Mouse (Mus musculus) neural tube, embryonic 13.5 days (tissue): ENCODE data around the gene Klhl41. TPM values are rescaled to one million over a fixed set of nuclear protein-coding genes. Genes with fewer than 3 reads are reported as not detected.
"Not testable (repeated sequence)": the region's sequence is repeated elsewhere in the genome, so short reads cannot be mapped to it uniquely, and the experiment has no call there.

Experiments
- ATAC-seq: fragments of 200-750 bp; cut with Nextera tagmentation; 2 replicates; pipeline ENCODE4 v1.8.0; 2017; ENCODE audit warnings: low read depth, mild to moderate bottlenecking, moderate TSS enrichment, moderate library complexity
- H3K27ac ChIP-seq: fragments of 300-500 bp; sonication (generic); replicated peaks from 2 replicates; pipeline ENCODE4 v1.5.1; 2015; ENCODE audit warnings: moderate library complexity, mild to moderate bottlenecking, inconsistent platforms
- H3K27me3 ChIP-seq: fragments of 300-500 bp; sonication (generic); 2 replicates; pipeline ENCODE4 v1.6.1; 2015; ENCODE audit warnings: mild to moderate bottlenecking, inconsistent platforms
- H3K36me3 ChIP-seq: fragments of 300-500 bp; sonication (generic); 2 replicates; pipeline ENCODE4 v1.6.1; 2015; ENCODE audit warnings: mild to moderate bottlenecking, inconsistent platforms
- H3K4me1 ChIP-seq: fragments of 300-500 bp; sonication (generic); replicated peaks from 2 replicates; pipeline ENCODE4 v1.6.1; 2015; ENCODE audit warnings: inconsistent platforms
- H3K4me2 ChIP-seq: fragments of 300-500 bp; sonication (generic); 2 replicates; pipeline ENCODE4 v1.6.1; 2015; ENCODE audit warnings: inconsistent platforms, mild to moderate bottlenecking, moderate library complexity
- H3K4me3 ChIP-seq: fragments of 300-500 bp; sonication (generic); 2 replicates; pipeline ENCODE4 v1.5.1; 2015; ENCODE audit warnings: mild to moderate bottlenecking, inconsistent platforms
- H3K9ac ChIP-seq: fragments of 300-500 bp; sonication (generic); 2 replicates; pipeline ENCODE4 v1.6.1; 2015; ENCODE audit warnings: moderate library complexity, mild to moderate bottlenecking, inconsistent platforms
- H3K9me3 ChIP-seq: fragments of 300-500 bp; sonication (generic); 2 replicates; pipeline ENCODE4 v1.6.1; 2016; ENCODE audit warnings: inconsistent platforms
- WGBS: fragments of 180-500 bp; shearing (Covaris S2); methylation state at CpG from one replicate; pipeline ENCODE4 v1.1.7; 2015; 5-methylcytosine and 5-hydroxymethylcytosine counted together
- polyA plus RNA-seq: library from polyadenylated mRNA; unstranded; fragments of >200 nt; fragmentation: Nextera tagmentation; extraction: Ambion mirVana; gene quantifications from 2 replicates; pipeline ENCODE4 v1.2.1, GENCODE M21; 2015

Klhl41 gene
- 0.99 and 3.6 TPM in 2 replicates for polyA plus RNA-seq

DNA sequence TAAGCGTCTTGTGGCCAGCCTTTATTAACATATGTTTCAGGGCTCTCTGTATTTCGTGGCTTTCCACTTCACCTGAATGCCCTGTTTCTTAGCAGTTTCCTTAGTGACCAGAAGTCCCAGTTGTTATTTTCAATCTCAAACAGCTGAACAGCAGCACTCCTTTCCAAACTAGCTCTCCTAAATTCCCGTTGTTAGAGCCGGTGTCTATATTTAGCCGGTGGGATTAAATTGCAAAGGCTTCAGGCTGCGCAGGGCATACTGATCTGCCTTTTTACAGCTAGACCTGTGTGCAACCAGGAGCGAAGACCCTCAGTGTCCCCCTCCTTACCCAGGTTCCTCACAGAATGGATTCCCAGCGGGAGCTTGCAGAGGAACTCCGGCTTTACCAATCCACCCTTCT is at the start of gene Klhl41:
TSS of gene Klhl41 (plus strand) at position 268 of the 400 bp plus-strand sequence.
- no peaks in the 10 kb centered on the region for H3K9me3 ChIP-seq
- WGBS: 86% methylated on average over 9 of the region's 9 CpGs
- H3K36me3 ChIP-seq: peaks cover 22% of the 10 kb centered on the region
- no peak for ATAC-seq
- no peak within 1 kb of the TSS for H3K9ac ChIP-seq
- no peaks in the 10 kb centered on the region for H3K27me3 ChIP-seq
- H3K27ac ChIP-seq: no peak within 1 kb of the TSS
- no peak within 1 kb of the TSS for H3K4me2 ChIP-seq
- no peaks in the 10 kb centered on the region for H3K4me1 ChIP-seq
- H3K4me3 ChIP-seq: no peak within 1 kb of the TSS

DNA sequence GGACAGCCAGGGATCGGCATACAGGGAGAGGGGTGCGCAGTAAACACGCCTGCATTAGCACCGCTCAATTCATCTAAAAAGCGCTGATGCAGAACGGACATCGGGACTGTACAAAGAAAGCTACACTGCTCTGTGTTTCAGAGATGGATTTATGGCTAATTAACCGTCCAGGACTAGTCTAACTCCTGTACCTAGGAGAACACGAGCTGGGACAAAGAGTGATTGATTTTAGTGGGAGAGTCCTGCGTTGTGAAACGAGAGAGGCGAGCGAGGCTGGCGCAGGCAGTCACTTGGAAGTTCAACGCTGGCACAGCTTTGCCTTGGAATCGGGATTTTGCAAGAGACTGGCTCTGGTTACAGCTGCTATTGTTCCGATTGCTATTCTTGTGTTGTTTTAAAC is 40.7 kb upstream of the Klhl41 start:
- peaks cover 2% of the 10 kb centered on the region; the same call in 1 of the 2 replicates for H3K27me3 ChIP-seq
- 24% methylated on average over 17 of the region's 17 CpGs for WGBS
- ATAC-seq: peak; percentile 73
- H3K4me1 ChIP-seq: no peaks in the 10 kb centered on the region
- H3K27ac ChIP-seq: no peak overlapping the region
- H3K36me3 ChIP-seq: no peaks in the 10 kb centered on the region
- H3K4me3 ChIP-seq: peak overlapping the region; percentile 18
- no peaks in the 10 kb centered on the region for H3K9me3 ChIP-seq
- peak overlapping the region; percentile 57 for H3K9ac ChIP-seq
- H3K4me2 ChIP-seq: peak overlapping the region; percentile 47

DNA sequence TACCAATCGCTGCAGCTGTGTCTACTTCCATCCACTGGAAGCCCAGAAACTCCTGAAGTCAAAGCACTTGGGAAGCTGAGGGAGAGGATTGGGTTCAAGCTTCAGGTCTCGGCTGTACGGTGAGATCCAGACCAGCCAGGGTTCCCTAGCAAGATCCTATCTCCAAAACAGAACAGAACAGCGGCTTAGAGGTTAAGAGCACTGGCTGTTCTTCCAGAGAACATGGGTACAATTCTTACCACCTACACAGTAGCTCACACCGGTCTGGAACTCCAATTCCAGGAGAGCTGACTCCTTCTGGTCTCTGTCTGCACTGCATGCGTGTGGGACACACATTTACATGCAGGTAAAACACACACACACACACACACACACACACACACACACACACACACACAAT is 40.0 kb upstream of the Klhl41 start:
- Histone ChIP-seq H3K27ac (no peak overlapping the region), H3K9ac (0 out of 2 replicates have a peak overlapping the region, but pooled peaks have one; percentile 57), H3K9me3 (no peaks in the 10 kb centered on the region), H3K4me1 (no peaks in the 10 kb centered on the region), H3K4me3 (no peak overlapping the region), H3K4me2 (no peak overlapping the region), H3K27me3 (peaks cover 3% of the 10 kb centered on the region; the same call in 1 of the 2 replicates), H3K36me3 (no peaks in the 10 kb centered on the region)
- no peak for ATAC-seq
- WGBS: 89% methylated on average over 6 of the region's 6 CpGs

DNA sequence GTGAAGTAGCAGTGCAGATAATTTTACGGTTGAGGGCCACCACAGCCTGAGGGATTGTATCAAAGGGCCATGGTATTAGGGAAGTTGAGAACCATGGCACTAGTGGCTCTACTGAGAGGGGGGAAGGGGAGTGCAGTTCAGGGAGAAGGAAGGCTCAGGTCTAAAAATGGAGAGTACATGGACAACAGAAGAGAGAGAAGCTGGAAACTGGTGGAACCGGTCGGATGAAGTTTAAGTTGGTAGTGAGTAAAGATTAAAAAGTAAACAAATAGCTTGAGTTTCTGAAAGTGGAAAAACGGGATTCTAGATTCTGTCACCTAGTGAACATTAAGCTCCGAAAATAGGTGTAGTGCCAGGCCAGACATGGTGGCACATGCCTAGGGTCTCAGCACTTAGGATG is 39.1 kb upstream of the Klhl41 start:
- WGBS: 95% methylated on average over 5 of the region's 5 CpGs
- no peak overlapping the region for H3K4me2 ChIP-seq
- peaks cover 3% of the 10 kb centered on the region; the same call in 1 of the 2 replicates for H3K27me3 ChIP-seq
- no peaks in the 10 kb centered on the region for H3K36me3 ChIP-seq
- no peak for ATAC-seq
- H3K9me3 ChIP-seq: no peaks in the 10 kb centered on the region
- H3K27ac ChIP-seq: no peak overlapping the region
- H3K9ac ChIP-seq: no peak overlapping the region
- no peak overlapping the region for H3K4me3 ChIP-seq
- H3K4me1 ChIP-seq: no peaks in the 10 kb centered on the region; the same call in 1 of the 2 replicates

DNA sequence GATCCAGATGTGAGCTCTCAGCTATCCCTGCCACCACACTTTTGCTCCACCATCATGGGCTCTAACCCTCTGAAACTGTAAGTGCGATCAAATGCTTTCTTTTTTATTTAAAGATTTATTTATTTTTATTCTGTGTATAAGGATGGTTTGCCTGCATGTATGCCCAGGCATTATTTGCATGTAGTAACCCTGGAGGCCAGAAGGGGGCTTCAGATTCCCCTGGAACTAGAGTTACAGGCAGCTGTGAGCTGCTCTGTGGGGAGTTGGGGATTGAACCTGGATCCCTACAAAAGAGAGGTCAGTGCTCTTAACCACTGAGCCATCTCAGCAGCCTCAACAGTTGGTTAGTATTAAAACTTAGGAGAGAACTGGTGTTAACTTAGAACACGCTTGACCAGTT is 38.5 kb upstream of the Klhl41 start:
- H3K27me3 ChIP-seq: peaks cover 3% of the 10 kb centered on the region; the same call in 1 of the 2 replicates
- 92% methylated on average over 2 of the region's 2 CpGs for WGBS
- no peak for ATAC-seq
- H3K4me3 ChIP-seq: no peak overlapping the region
- no peak overlapping the region for H3K9ac ChIP-seq
- H3K4me1 ChIP-seq: no peaks in the 10 kb centered on the region; the same call in 1 of the 2 replicates
- H3K9me3 ChIP-seq: no peaks in the 10 kb centered on the region
- no peaks in the 10 kb centered on the region for H3K36me3 ChIP-seq
- no peak overlapping the region for H3K4me2 ChIP-seq
- H3K27ac ChIP-seq: no peak overlapping the region

- 12% methylated on average over 11 of the region's 11 CpGs for WGBS
These were observed 34.7 kb upstream of the Klhl41 start for GRCm38 (mm10) chr2:69635064-69635701.

DNA sequence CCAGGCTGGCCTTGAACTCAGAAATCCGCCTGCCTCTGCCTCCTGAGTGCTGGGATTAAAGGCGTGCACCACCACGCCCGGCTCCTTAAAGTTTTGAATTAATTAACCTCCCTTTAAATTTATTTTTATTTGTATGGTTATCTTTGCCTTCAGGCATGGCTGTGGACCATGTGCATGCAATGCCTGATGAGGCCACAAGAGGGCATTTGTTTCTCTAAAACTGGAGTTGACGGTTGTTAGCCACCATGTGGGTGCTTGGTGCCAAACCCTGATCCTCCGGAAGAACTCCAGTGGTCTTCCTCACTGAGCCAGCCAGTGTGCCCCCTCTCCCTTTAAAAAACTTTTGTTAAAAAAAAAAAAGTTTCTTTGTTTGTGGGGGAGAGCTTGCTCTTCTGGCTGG is 34.1 kb upstream of the Klhl41 start:
- 74% methylated on average over 6 of the region's 6 CpGs for WGBS
- Histone ChIP-seq H3K36me3 (no peaks in the 10 kb centered on the region), H3K9me3 (no peaks in the 10 kb centered on the region), H3K4me1 (no peaks in the 10 kb centered on the region; the same call in 1 of the 2 replicates), H3K27ac (no peak overlapping the region), H3K9ac (no peak overlapping the region), H3K27me3 (peaks cover 3% of the 10 kb centered on the region; the same call in 1 of the 2 replicates), H3K4me2 (no peak overlapping the region), H3K4me3 (no peak overlapping the region)
- no peak for ATAC-seq

More at GRCm38 (mm10) chr2:69635064-69635701, 34.7 kb upstream of the Klhl41 start:
- Histone ChIP-seq H3K4me1 (no peaks in the 10 kb centered on the region; the same call in 1 of the 2 replicates), H3K9me3 (no peaks in the 10 kb centered on the region), H3K36me3 (no peaks in the 10 kb centered on the region), H3K4me2 (peak overlapping the region; percentile 50), H3K4me3 (peak overlapping the region; percentile 27), H3K27me3 (peaks cover 3% of the 10 kb centered on the region; the same call in 1 of the 2 replicates), H3K27ac (no peak overlapping the region), H3K9ac (0 out of 2 replicates have a peak overlapping the region, but pooled peaks have one; percentile 22)
- no peak for ATAC-seq

DNA sequence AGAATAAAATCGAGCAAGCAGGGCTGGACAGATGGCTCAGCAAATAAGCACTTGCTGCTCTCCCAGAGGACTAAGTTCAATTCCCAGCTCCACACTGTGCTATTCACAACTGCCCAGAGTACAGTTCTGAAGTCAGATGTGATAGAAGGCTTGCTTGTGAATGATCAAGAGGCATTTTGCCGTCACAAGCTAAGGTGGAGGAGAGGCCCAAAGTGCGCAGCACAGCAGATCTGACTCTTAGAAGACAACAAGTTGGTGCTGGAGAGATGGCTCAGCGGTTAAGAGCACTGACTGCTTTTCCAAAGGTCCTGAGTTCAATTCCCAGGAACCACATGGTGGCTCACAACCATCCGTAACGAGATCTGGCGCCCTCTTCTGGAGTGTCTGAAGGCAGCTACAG is 31.9 kb upstream of the Klhl41 start:
- not testable (repeated sequence) for H3K27me3 ChIP-seq, H3K27ac ChIP-seq, H3K36me3 ChIP-seq, H3K4me3 ChIP-seq, ATAC-seq, H3K4me1 ChIP-seq, H3K4me2 ChIP-seq, H3K9ac ChIP-seq, H3K9me3 ChIP-seq
- WGBS: 78% methylated on average over 7 of the region's 7 CpGs

GRCm38 (mm10) chr2:69640100-69640499 is 29.8 kb upstream of the Klhl41 start:
- peak; percentile 60; the same call in 1 of the 2 replicates for ATAC-seq
- Histone ChIP-seq H3K27me3 (no peaks in the 10 kb centered on the region), H3K27ac (no peak overlapping the region), H3K36me3 (no peaks in the 10 kb centered on the region), H3K4me1 (no peaks in the 10 kb centered on the region; the same call in 1 of the 2 replicates), H3K4me3 (no peak overlapping the region), H3K4me2 (0 out of 2 replicates have a peak overlapping the region, but pooled peaks have one; percentile 13), H3K9ac (no peak overlapping the region), H3K9me3 (no peaks in the 10 kb centered on the region)
- WGBS: 46% methylated on average over 10 of the region's 10 CpGs

DNA sequence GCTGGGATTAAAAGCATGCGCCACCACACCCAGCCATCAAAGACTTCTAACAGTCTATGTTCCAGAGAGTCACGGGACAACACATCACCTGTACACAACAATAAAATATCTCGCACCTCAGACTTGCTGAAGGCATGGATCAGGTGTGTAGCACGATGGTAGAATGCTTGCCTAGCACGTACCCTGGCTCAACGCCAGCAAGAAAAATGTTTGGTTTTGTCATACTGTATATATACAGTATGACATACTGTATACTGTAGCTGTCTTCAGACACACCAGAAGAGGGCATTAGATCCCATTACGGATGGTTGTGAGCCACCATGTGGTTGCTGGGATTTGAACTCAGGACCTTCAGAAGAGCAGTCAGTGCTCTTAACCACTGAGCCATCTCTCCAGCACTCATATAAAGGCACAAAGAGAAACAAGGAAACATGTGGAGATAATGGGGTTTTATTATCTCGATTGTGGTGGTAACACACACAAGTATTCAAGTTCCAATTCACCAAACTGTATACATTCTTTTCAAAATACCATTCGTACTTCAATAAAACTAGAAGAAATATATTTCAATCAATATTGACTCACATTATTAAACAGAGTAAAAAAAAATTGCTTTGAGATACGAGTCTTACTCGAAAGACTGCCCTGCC is 24.8 kb upstream of the Klhl41 start:
- Histone ChIP-seq H3K27me3 (no peaks in the 10 kb centered on the region), H3K36me3 (no peaks in the 10 kb centered on the region), H3K9ac (no peak overlapping the region), H3K4me3 (no peak overlapping the region), H3K4me1 (peaks cover 11% of the 10 kb centered on the region), H3K9me3 (no peaks in the 10 kb centered on the region), H3K4me2 (no peak overlapping the region), H3K27ac (no peak overlapping the region)
- WGBS: 95% methylated on average over 11 of the region's 11 CpGs
- no peak for ATAC-seq

- H3K36me3 ChIP-seq: peaks cover 4% of the 10 kb centered on the region
- peak; percentile 94 for ATAC-seq
- 3% methylated on average over 43 of the region's 43 CpGs for WGBS
- no peaks in the 10 kb centered on the region for H3K9me3 ChIP-seq
- peak within 1 kb of the TSS; percentile 43 for H3K27ac ChIP-seq
- peaks cover 11% of the 10 kb centered on the region for H3K4me1 ChIP-seq
- no peaks in the 10 kb centered on the region for H3K27me3 ChIP-seq
- peak within 1 kb of the TSS; percentile 69 for H3K4me2 ChIP-seq
- peak within 1 kb of the TSS; percentile 78 for H3K4me3 ChIP-seq
- peak within 1 kb of the TSS; percentile 80 for H3K9ac ChIP-seq
These were observed 23.0 kb upstream of the Klhl41 start, which contains the start of gene Bbs5 for GRCm38 (mm10) chr2:69646726-69647490. Gene Bbs5 (plus strand): TSS chr2:69647171.

DNA sequence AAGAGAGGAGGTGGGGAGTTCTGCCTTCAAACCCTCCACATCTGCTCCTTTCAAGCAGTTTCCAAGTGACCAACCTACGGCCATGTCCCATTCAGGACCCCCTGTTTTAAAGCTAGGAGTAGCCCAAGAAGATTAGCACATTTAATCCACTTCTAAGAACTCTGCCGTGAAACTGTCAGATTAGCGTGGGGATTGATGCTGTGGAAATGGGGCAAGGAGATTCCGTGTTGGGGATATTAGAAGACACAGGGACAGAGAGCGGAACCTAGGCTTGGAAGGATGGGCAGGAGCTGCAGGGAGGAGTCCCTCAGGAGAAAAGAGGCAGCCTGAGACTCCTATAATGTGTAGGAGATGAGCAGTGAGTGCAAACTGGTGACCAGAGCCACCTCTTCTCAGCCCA is 20.2 kb upstream of the Klhl41 start:
- H3K9ac ChIP-seq: no peak overlapping the region
- WGBS: 93% methylated on average over 5 of the region's 5 CpGs
- H3K27me3 ChIP-seq: no peaks in the 10 kb centered on the region
- peaks cover 21% of the 10 kb centered on the region for H3K36me3 ChIP-seq
- H3K9me3 ChIP-seq: no peaks in the 10 kb centered on the region
- ATAC-seq: no peak
- no peak overlapping the region for H3K4me2 ChIP-seq
- H3K4me1 ChIP-seq: peaks cover 11% of the 10 kb centered on the region
- no peak overlapping the region for H3K27ac ChIP-seq
- H3K4me3 ChIP-seq: no peak overlapping the region
